Mouse (Mus musculus) right cerebral cortex, postnatal 4 days (tissue): ENCODE measurements around the gene Pi4ka.

Source experiments
- DNase-seq: peaks from one replicate; pipeline ENCODE4 v3.0.0-alpha.2; 2022

Gene Pi4ka

GRCm38 (mm10) chr16:17331855-17332254 is 74.3 kb downstream of the Pi4ka start:
- DNase-seq: no peak

GRCm38 (mm10) chr16:17331116-17331515 is 75.0 kb downstream of the Pi4ka start, which contains the start of gene Serpind1:
Gene Serpind1, plus strand, starts transcription at chr16:17331371.
- no peak for DNase-seq

- no peak for DNase-seq
Observed at GRCm38 (mm10) chr16:17329848-17330570, 76.1 kb downstream of the Pi4ka start.

GRCm38 (mm10) chr16:17326064-17326463 is 80.0 kb downstream of the Pi4ka start:
- no peak for DNase-seq

GRCm38 (mm10) chr16:17324745-17325144 is 81.4 kb downstream of the Pi4ka start:
- DNase-seq: no peak

- DNase-seq: no peak
Observed at GRCm38 (mm10) chr16:17321481-17321880, 84.6 kb downstream of the Pi4ka start.

- no peak for DNase-seq
Observed at GRCm38 (mm10) chr16:17316554-17316953, 89.6 kb downstream of the Pi4ka start.

GRCm38 (mm10) chr16:17312531-17312930 is 93.6 kb downstream of the Pi4ka start:
- no peak for DNase-seq

GRCm38 (mm10) chr16:17309036-17309435 is 97.1 kb downstream of the Pi4ka start:
- DNase-seq: no peak

GRCm38 (mm10) chr16:17307461-17307860 is 98.7 kb downstream of the Pi4ka start:
- no peak for DNase-seq

- DNase-seq: no peak
Observed at GRCm38 (mm10) chr16:17303521-17304245, 102.4 kb downstream of the Pi4ka start.

- DNase-seq: no peak
Observed at GRCm38 (mm10) chr16:17300818-17301217, 105.3 kb downstream of the Pi4ka start.

GRCm38 (mm10) chr16:17292751-17293150 is 113.4 kb downstream of the Pi4ka start:
- DNase-seq: peak; percentile 82

GRCm38 (mm10) chr16:17291016-17291415 is 115.1 kb downstream of the Pi4ka start:
- DNase-seq: no peak

- DNase-seq: no peak
Observed at GRCm38 (mm10) chr16:17287103-17287502, 119.0 kb downstream of the Pi4ka start.

GRCm38 (mm10) chr16:17283151-17283550 is 123.0 kb downstream of the Pi4ka start:
- DNase-seq: no peak

GRCm38 (mm10) chr16:17280471-17280870 is 125.6 kb downstream of the Pi4ka start:
- DNase-seq: no peak

- DNase-seq: peak; percentile 64
Observed at GRCm38 (mm10) chr16:17277342-17278211, 128.5 kb downstream of the Pi4ka start.

GRCm38 (mm10) chr16:17276164-17277151 is 129.7 kb downstream of the Pi4ka start:
- peak; percentile 91 for DNase-seq

- DNase-seq: no peak
Observed at GRCm38 (mm10) chr16:17275721-17276120, 130.4 kb downstream of the Pi4ka start, which contains the start of gene Tmem191c. Gene Tmem191c, plus strand, starts transcription at chr16:17276077.

GRCm38 (mm10) chr16:17271856-17272255 is 134.3 kb downstream of the Pi4ka start:
- no peak for DNase-seq

GRCm38 (mm10) chr16:17271124-17271523 is 135.0 kb downstream of the Pi4ka start:
- peak; percentile 33 for DNase-seq
